Mouse (Mus musculus): ENCODE data around the gene Dctn5.

The Dctn5 gene

DNA sequence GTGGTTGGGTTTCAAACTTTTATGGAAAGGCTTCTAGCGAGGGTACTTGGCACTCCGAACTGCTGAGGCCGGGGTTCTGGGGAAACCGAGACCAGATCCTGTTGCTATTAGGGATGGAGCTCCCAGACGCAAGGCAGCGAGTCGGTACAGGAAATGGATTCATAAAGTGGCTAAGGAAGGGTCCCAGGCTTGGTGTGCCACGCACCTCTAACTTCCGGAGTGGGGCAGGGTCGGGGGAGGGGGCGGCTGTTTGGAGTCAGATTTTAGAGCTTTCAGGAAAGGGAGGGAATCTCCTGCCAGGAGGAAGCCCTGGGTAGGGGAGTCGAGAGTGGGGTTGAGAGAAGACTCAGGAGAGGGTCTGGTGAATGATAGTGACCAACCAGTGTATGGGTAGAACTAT lies 27.2 kb downstream of the Dctn5 start:
- no peak for DNase-seq (ENCODE audit: low spot score)

GRCm38 (mm10) chr7:122163766-122164165 lies 30.9 kb downstream of the Dctn5 start:
- no peak for DNase-seq (ENCODE audit: low spot score)

DNA sequence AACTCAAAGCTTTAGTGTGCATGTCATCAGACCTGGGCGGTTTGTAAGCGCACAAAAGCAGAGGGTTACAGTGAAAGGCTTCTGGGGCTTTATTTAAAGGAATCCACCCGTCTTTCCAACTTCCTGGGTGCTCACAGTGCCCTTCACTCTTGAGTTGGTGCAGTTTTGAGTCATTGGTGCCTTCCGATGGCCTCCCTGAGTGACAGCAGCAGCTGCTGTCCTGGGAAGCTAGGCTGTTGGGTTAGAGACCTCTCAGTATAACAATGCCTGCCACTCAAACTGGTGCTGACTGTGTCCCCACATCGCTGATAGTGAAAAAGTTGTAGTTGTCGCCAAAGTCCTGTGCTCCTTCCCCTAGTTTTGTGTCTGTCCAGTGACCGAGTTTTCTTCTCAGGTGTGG lies 34.4 kb downstream of the Dctn5 start:
- no peak for DNase-seq (ENCODE audit: low spot score)

GRCm38 (mm10) chr7:122170705-122171104 lies 37.9 kb downstream of the Dctn5 start:
- DNase-seq (ENCODE audit: low spot score): no peak

DNA sequence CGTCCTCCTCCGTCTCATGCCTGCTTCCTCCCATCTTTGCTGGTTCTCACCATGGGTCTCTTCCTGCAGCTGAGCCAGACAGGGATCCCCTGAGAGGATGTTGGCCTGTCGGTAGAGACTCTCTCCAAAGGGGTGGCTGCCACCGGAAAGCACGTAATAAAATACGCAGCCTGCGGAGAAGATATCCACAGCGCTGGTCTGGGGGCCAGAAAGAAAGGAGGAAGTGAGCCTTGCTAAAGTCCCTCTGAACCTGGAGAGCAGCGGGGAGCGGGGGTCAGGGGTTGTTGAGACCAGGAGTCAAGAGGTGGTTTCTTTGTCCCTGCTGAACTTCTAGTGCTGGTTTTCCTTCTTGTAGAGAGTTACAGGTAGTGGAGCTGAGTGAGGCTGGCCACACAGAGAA lies 38.8 kb downstream of the Dctn5 start:
- DNase-seq (ENCODE audit: low spot score): no peak

DNA sequence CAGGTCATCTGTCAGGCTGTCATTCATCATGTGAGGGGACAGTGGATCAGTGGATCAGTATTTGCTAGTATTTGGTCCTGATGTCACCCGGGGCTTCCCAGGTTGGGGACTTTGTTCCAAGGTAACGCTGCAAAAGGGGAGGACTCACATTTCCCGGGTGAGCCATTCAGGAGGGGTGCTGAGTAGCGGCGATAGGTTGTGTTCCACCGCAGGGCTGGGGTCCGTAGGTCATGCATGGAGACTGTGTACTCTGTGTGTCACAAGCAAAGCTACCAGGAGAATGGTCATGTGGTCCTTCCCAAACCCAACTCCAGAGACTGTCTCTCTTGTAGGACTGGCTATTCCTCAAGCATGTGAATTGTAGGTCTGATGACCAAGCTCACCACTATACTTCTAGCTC lies 47.9 kb downstream of the Dctn5 start:
- no peak for DNase-seq (ENCODE audit: low spot score)

GRCm38 (mm10) chr7:122184569-122184968 lies 51.7 kb downstream of the Dctn5 start:
- no peak for DNase-seq (ENCODE audit: low spot score)

DNA sequence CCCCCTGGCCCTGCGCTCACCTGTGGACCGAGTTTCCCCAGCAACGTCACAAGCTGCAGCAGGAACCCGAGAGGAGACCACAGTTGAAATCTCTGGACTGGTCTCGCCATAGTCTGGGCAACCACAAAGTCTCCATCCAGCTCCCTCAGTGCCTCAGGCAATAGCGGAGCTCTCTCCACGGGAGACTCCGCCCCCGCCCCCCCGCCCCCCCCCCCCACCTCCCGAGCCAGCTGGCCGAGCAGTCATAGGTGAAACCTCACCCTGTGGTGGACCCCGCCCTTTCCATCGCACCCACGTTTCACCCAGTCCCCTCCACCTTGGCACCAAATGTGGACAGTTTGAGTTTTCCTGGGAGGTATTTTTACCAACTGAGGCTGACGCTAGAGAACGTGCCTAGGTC lies 53.2 kb downstream of the Dctn5 start, which contains the start of gene Ern2:
Gene Ern2, minus strand, starts transcription at position 165 of the 400 bp plus-strand sequence.
- DNase-seq (ENCODE audit: low spot score): no peak

DNA sequence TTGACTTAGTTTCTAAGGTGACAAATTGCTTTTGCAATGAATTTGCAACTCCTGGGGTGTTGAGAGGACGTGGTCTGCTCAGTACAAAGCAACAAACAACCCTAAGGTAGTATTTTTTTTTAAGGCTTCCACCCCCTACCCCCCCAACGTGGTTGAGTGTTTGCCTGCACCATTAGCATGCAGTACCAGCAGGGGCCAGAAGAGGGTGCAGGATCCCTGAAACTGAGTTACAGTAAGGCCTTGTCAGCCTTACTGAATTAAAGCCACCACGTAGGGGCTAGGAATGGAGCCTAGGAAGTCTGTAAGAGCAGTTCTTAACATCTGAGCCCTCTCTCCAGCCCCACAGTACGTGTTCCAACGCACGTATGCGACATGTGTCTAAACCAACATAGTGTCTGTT lies 56.6 kb downstream of the Dctn5 start:
- DNase-seq (ENCODE audit: low spot score): no peak

DNA sequence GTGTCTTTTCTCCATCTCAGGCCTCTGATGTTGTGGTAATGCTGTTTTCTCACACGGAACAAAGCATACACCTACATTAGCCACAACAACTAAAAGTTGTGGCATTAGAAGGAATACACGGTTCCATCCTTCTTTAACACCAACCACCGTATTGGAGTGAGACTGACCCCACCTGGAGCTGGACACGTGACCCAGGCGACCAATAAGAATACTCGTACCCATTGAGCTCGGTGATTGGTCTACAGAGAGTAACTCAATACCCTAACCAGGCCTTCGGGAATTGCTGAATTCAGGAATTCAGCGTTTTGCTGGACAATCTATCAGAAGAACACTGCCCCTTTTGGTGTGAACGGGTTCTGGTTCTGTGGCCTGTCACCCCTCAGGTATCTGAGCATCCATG lies 58.3 kb downstream of the Dctn5 start:
- DNase-seq (ENCODE audit: low spot score): no peak

DNA sequence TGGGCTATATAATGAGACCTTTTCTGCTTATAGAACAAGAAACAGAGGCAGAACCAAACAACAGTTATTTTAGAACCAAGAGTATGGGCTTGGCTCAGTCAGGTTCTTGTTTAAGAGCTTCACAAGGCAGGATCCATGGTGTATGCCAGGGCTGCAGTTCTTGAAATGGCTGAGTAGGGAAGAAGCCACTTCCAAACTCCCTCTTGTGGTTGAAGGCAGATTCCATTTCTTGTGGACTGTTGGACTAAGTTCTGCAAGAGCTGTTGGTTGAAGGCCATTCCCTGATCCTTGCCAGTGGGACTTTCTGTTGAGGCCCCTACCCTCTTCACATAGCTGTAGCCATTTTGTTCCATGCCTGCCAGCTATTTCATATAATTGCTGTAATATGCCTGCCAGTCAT lies 61.1 kb downstream of the Dctn5 start:
- no peak for DNase-seq (ENCODE audit: low spot score)

- no peak for DNase-seq (ENCODE audit: low spot score)
These were observed 63.9 kb downstream of the Dctn5 start for GRCm38 (mm10) chr7:122196771-122197170.

DNA sequence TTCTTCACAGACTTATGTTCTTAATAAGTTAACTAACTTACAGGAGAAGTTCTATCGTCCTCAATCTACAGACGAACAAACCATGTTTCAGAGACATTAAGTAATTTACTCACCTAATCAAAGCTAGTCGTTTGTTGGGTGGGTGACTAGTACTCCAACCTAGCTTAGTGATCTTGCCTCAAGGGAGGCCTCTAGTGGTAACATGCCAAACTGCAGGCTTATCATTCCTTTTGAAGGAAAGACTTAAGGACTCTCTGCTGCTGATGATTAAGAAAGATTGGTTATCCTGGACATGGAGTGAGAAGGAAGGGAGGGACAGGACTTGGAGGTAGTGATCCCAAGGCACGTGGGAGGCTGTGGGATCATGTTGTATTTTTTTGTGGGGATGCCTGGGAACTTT lies 64.5 kb downstream of the Dctn5 start:
- DNase-seq (ENCODE audit: low spot score): no peak
